Mouse (Mus musculus) intestine, embryonic 15.5 days (tissue): ENCODE results near the gene Rpa2. TPM values are rescaled to one million over a fixed set of nuclear protein-coding genes. Genes with fewer than 3 reads are reported as not detected.
"Not testable (repeated sequence)": the region's sequence is repeated elsewhere in the genome, so short reads cannot be mapped to it uniquely, and the experiment has no call there.

Experiments
- ATAC-seq: fragments of 200-750 bp; cut with Nextera tagmentation; 2 replicates; pipeline ENCODE4 v1.8.0; 2017; ENCODE audit warnings: moderate TSS enrichment, moderate library complexity
- H3K27ac ChIP-seq: fragments of 300-500 bp; sonication (generic); 2 replicates; pipeline ENCODE4 v1.5.1; 2015; ENCODE audit warnings: mild to moderate bottlenecking, inconsistent platforms
- H3K27me3 ChIP-seq: fragments of 300-500 bp; sonication (generic); replicated peaks from 2 replicates; pipeline ENCODE4 v1.6.1; 2015; ENCODE audit warnings: inconsistent platforms
- H3K36me3 ChIP-seq: fragments of 300-500 bp; sonication (generic); 2 replicates; pipeline ENCODE4 v1.6.1; 2015; ENCODE audit warnings: inconsistent platforms
- H3K4me1 ChIP-seq: fragments of 300-500 bp; sonication (generic); replicated peaks from 2 replicates; pipeline ENCODE4 v1.6.1; 2015; ENCODE audit warnings: inconsistent platforms
- H3K4me2 ChIP-seq: fragments of 300-500 bp; sonication (generic); replicated peaks from 2 replicates; pipeline ENCODE4 v1.6.1; 2015; ENCODE audit warnings: mild to moderate bottlenecking, inconsistent platforms
- H3K4me3 ChIP-seq: fragments of 300-500 bp; sonication (generic); replicated peaks from 2 replicates; pipeline ENCODE4 v1.5.1; 2015; ENCODE audit warnings: inconsistent platforms
- H3K9ac ChIP-seq: fragments of 300-500 bp; sonication (generic); 2 replicates; pipeline ENCODE4 v1.6.1; 2015; ENCODE audit warnings: inconsistent platforms
- H3K9me3 ChIP-seq: fragments of 300-500 bp; sonication (generic); 2 replicates; pipeline ENCODE4 v1.6.1; 2016; ENCODE audit warnings: inconsistent platforms
- WGBS: fragments of 180-500 bp; shearing (Covaris S2); methylation state at CpG from one replicate; pipeline ENCODE4 v1.1.7; 2015; 5-methylcytosine and 5-hydroxymethylcytosine counted together
- polyA plus RNA-seq: library from polyadenylated mRNA; unstranded; fragments of >200 nt; fragmentation: Nextera tagmentation; extraction: Ambion mirVana; gene quantifications from 2 replicates; pipeline ENCODE4 v1.2.1, GENCODE M21; 2015

Rpa2 gene
- polyA plus RNA-seq, 1 experiment from 2014 or later: 88.1 TPM

DNA sequence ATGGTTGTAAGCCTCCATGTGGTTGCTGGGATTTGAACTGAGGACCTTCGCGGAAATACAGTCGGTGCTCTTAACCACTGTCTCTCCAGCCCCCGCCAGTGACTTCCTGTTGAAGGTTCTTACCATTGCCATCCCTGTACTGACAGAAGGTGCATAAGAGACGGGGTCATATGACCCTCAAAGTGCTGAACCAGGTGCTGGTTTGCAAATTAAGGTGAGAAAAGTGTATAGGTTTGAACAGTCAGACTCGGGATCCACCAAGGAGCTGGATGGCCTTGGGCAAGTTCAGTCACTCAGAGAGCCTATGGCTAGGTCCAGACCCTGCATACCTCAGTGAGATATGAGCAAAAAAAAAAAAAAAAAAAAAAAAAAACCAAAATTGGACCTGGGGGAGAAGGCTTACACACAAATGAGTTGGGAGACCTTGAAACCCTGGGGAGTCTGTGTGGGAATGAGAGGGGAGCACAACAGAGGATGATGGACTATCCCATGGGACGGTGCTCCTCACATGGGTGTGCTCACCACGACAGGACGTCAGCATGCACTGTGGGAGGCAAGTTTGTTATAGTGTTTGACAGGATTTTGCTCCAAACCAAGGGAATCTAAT, 21.1 kb upstream of the Rpa2 start:
- H3K4me1 ChIP-seq: no peaks in the 10 kb centered on the region
- H3K4me2 ChIP-seq: 0 out of 2 replicates have a peak overlapping the region, but pooled peaks have one; percentile 34
- ATAC-seq: no peak
- H3K36me3 ChIP-seq: no peaks in the 10 kb centered on the region
- no peaks in the 10 kb centered on the region for H3K27me3 ChIP-seq
- no peak overlapping the region for H3K27ac ChIP-seq
- WGBS: 93% methylated on average over 9 of the region's 9 CpGs
- H3K4me3 ChIP-seq: no peak overlapping the region
- H3K9ac ChIP-seq: no peak overlapping the region
- H3K9me3 ChIP-seq: no peaks in the 10 kb centered on the region

- peak; percentile 78 for ATAC-seq
- Histone ChIP-seq H3K9me3 (no peaks in the 10 kb centered on the region), H3K4me3 (no peak overlapping the region), H3K27ac (peak overlapping the region; percentile 66), H3K4me1 (no peaks in the 10 kb centered on the region), H3K9ac (0 out of 2 replicates have a peak overlapping the region, but pooled peaks have one; percentile 9), H3K36me3 (no peaks in the 10 kb centered on the region), H3K4me2 (peak overlapping the region; percentile 34; the same call in 1 of the 2 replicates), H3K27me3 (no peaks in the 10 kb centered on the region)
- WGBS: 43% methylated on average over 9 of the region's 9 CpGs
Observed at GRCm38 (mm10) chr4:132747664-132748259, 20.4 kb upstream of the Rpa2 start.

- no peak for ATAC-seq
- Histone ChIP-seq H3K9ac (no peak overlapping the region), H3K36me3 (no peaks in the 10 kb centered on the region), H3K4me2 (no peak overlapping the region), H3K4me3 (no peak overlapping the region), H3K4me1 (no peaks in the 10 kb centered on the region), H3K27ac (no peak overlapping the region), H3K27me3 (no peaks in the 10 kb centered on the region), H3K9me3 (no peaks in the 10 kb centered on the region)
- 88% methylated on average over 4 of the region's 4 CpGs for WGBS
Observed at GRCm38 (mm10) chr4:132748778-132749177, 19.4 kb upstream of the Rpa2 start.

GRCm38 (mm10) chr4:132749258-132749982, 18.7 kb upstream of the Rpa2 start:
- Histone ChIP-seq H3K27ac (no peak overlapping the region), H3K27me3 (no peaks in the 10 kb centered on the region), H3K4me3 (no peak overlapping the region), H3K4me2 (no peak overlapping the region), H3K36me3 (no peaks in the 10 kb centered on the region), H3K9me3 (no peaks in the 10 kb centered on the region), H3K4me1 (no peaks in the 10 kb centered on the region), H3K9ac (no peak overlapping the region)
- WGBS: 86% methylated on average over 6 of the region's 6 CpGs
- no peak for ATAC-seq

- ATAC-seq: no peak
- Histone ChIP-seq H3K9ac (no peak overlapping the region), H3K27me3 (no peaks in the 10 kb centered on the region), H3K4me1 (0 out of 2 replicates have a peak, but pooled peaks cover 3% of the 10 kb centered on the region), H3K27ac (no peak overlapping the region), H3K4me2 (no peak overlapping the region), H3K9me3 (no peaks in the 10 kb centered on the region), H3K36me3 (no peaks in the 10 kb centered on the region), H3K4me3 (no peak overlapping the region)
- 72% methylated on average over 6 of the region's 6 CpGs for WGBS
Observed at GRCm38 (mm10) chr4:132752992-132753391, 15.1 kb upstream of the Rpa2 start.

DNA sequence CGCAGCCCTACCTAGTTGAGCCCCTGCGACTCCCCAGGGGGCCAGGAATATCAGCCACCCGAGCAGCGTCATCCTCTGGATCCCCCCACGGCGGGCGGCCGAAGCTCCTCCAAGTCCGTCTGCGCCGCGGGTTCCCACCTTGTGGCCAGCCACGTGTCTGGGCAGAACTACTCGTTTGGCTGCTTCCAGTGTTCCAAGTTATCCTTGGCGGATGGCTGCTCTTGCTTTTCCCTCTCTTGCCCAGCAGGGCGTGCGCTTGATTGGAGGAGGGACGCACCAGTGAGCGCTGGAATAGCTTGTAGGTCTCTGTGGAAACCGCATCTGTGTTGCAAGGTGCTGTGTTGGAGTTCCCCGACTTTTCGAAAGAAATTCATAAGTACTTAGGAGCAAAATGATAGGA, 11.2 kb upstream of the Rpa2 start, which contains the start of gene Smpdl3b:
TSS of gene Smpdl3b (minus strand) at position 279 of the 400 bp plus-strand sequence.
- WGBS: 2% methylated on average over 22 of the region's 22 CpGs
- ATAC-seq: peak; percentile 92
- no peak within 1 kb of the TSS for H3K27ac ChIP-seq

GRCm38 (mm10) chr4:132757633-132758351, 10.3 kb upstream of the Rpa2 start:
- no peak overlapping the region for H3K9ac ChIP-seq
- 0 out of 2 replicates have a peak, but pooled peaks cover 3% of the 10 kb centered on the region for H3K4me1 ChIP-seq
- H3K27me3 ChIP-seq: no peaks in the 10 kb centered on the region
- H3K27ac ChIP-seq: no peak overlapping the region
- no peaks in the 10 kb centered on the region for H3K36me3 ChIP-seq
- no peak for ATAC-seq
- WGBS: 83% methylated on average over 7 of the region's 7 CpGs
- no peaks in the 10 kb centered on the region for H3K9me3 ChIP-seq
- no peak overlapping the region for H3K4me3 ChIP-seq
- H3K4me2 ChIP-seq: peak overlapping the region; percentile 96; the same call in 1 of the 2 replicates

More for the DNA sequence above, 11.2 kb upstream of the Rpa2 start, which contains the start of gene Smpdl3b:
- Histone ChIP-seq H3K9ac (peak within 1 kb of the TSS; percentile 52), H3K9me3 (no peaks in the 10 kb centered on the region), H3K4me3 (peak within 1 kb of the TSS; percentile 44), H3K4me1 (0 out of 2 replicates have a peak, but pooled peaks cover 3% of the 10 kb centered on the region), H3K27me3 (no peaks in the 10 kb centered on the region), H3K4me2 (peak within 1 kb of the TSS; percentile 96), H3K36me3 (no peaks in the 10 kb centered on the region)

DNA sequence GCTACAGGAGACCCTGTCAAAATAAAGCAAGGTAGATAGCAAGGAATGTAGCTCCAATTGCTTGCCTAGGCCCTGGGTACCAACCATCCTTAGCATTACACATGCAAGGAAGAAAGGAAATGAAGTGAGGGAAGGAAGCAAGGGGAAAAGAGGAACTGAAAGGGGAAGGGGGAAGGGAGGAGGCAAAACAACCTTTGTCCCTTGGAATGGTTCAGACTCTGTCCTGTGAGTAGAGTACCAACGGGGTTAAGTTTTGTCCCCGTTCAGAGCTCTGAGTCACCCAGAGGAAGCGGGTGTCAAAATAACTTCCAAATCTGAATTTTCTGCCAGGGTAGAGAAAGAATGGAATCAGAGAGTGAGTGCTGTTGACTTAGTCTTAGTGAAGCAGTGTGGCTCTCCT, 7.8 kb upstream of the Rpa2 start:
- H3K4me1 ChIP-seq: 0 out of 2 replicates have a peak, but pooled peaks cover 3% of the 10 kb centered on the region
- no peaks in the 10 kb centered on the region for H3K9me3 ChIP-seq
- 58% methylated on average over 3 of the region's 3 CpGs for WGBS
- no peak overlapping the region for H3K4me2 ChIP-seq
- H3K27me3 ChIP-seq: no peaks in the 10 kb centered on the region
- no peaks in the 10 kb centered on the region for H3K36me3 ChIP-seq
- ATAC-seq: no peak
- no peak overlapping the region for H3K9ac ChIP-seq
- H3K27ac ChIP-seq: no peak overlapping the region
- H3K4me3 ChIP-seq: no peak overlapping the region

DNA sequence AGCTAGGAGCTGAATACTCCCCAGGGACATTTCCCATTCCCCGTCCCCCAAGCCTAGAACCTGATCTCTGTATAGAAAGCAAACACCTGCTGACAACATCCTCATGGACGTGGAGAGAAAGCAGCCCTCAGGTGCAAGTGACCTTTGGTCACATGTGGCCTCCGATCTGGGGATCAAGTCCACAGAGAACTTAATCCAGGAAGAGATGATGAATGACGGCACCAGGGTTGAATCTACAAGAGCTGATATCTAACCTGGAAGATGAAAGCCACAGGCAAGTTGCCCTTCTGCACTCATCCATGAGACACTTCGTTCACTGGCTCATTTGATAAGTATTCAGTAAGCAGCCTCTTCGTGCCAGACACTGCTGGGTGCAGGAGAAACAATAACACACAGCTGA, 5.5 kb upstream of the Rpa2 start:
- no peaks in the 10 kb centered on the region for H3K36me3 ChIP-seq
- 57% methylated on average over 6 of the region's 6 CpGs for WGBS
- peak; percentile 63; the same call in 1 of the 2 replicates for ATAC-seq
- H3K9ac ChIP-seq: no peak overlapping the region
- H3K27ac ChIP-seq: no peak overlapping the region
- H3K4me3 ChIP-seq: no peak overlapping the region
- no peak overlapping the region for H3K4me2 ChIP-seq
- no peaks in the 10 kb centered on the region for H3K27me3 ChIP-seq
- no peaks in the 10 kb centered on the region for H3K9me3 ChIP-seq
- no peaks in the 10 kb centered on the region for H3K4me1 ChIP-seq

- H3K27ac ChIP-seq: not testable (repeated sequence)
Observed at GRCm38 (mm10) chr4:132763125-132763524, 5.0 kb upstream of the Rpa2 start.

GRCm38 (mm10) chr4:132771776-132772175, 3.6 kb downstream of the Rpa2 start:
- Histone ChIP-seq H3K9me3 (no peaks in the 10 kb centered on the region), H3K36me3 (peaks cover 38% of the 10 kb centered on the region), H3K4me1 (peaks cover 11% of the 10 kb centered on the region), H3K27ac (no peak overlapping the region), H3K4me2 (no peak overlapping the region), H3K27me3 (no peaks in the 10 kb centered on the region), H3K4me3 (no peak overlapping the region), H3K9ac (no peak overlapping the region)
- WGBS: 88% methylated on average over 9 of the region's 9 CpGs
- ATAC-seq: no peak

More at GRCm38 (mm10) chr4:132763125-132763524, 5.0 kb upstream of the Rpa2 start:
- not testable (repeated sequence) for H3K36me3 ChIP-seq, H3K4me3 ChIP-seq, H3K4me2 ChIP-seq, H3K27me3 ChIP-seq, ATAC-seq, H3K9ac ChIP-seq, H3K9me3 ChIP-seq, H3K4me1 ChIP-seq
- WGBS: 85% methylated on average over 3 of the region's 3 CpGs

DNA sequence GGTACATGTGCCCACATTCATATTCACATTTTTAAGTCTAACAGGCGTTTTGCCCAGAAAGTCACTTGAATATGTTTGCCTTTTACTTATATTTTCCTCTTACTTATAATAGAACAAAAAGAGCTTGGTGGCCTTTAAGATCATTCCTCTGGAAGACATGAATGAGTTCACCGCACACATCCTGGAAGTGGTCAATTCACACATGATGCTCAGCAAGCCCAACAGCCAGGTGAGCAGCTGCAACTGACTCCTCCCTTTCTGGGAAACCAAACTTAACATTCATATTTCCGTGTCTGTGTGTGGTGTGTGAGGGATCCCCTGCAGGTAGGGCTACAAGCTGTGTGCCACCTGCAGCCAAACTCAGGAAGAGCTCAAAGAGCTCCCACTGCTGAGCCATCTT, 6.8 kb downstream of the Rpa2 start:
- H3K36me3 ChIP-seq: peaks cover 65% of the 10 kb centered on the region
- 77% methylated on average over 3 of the region's 3 CpGs for WGBS
- no peak overlapping the region for H3K4me2 ChIP-seq
- no peak for ATAC-seq
- no peaks in the 10 kb centered on the region for H3K4me1 ChIP-seq
- H3K4me3 ChIP-seq: no peak overlapping the region
- no peaks in the 10 kb centered on the region for H3K27me3 ChIP-seq
- H3K9ac ChIP-seq: no peak overlapping the region
- H3K9me3 ChIP-seq: no peaks in the 10 kb centered on the region
- H3K27ac ChIP-seq: no peak overlapping the region
